Mouse (Mus musculus) embryonic facial prominence, embryonic 12.5 days (tissue): ENCODE results near the gene Gm45021. TPM values are rescaled to one million over a fixed set of nuclear protein-coding genes. Genes with fewer than 3 reads are reported as not detected.

Experiments used
- ATAC-seq: fragments of 200-750 bp; cut with Nextera tagmentation; 2 replicates; pipeline ENCODE4 v1.8.0; 2017; ENCODE audit not compliant: insufficient number of reproducible peaks, insufficient read depth, low FRiP score, low TSS enrichment
- H3K27ac ChIP-seq: fragments of 300-500 bp; sonication (generic); 2 replicates; pipeline ENCODE4 v1.5.1; 2016; ENCODE audit warnings: mild to moderate bottlenecking
- H3K27me3 ChIP-seq: fragments of 300-500 bp; sonication (generic); 2 replicates; pipeline ENCODE4 v1.6.1; 2016; ENCODE audit warnings: mild to moderate bottlenecking, moderate library complexity
- H3K36me3 ChIP-seq: fragments of 300-500 bp; sonication (generic); 2 replicates; pipeline ENCODE4 v1.6.1; 2016; ENCODE audit warnings: mild to moderate bottlenecking
- H3K4me1 ChIP-seq: fragments of 300-500 bp; sonication (generic); 2 replicates; pipeline ENCODE4 v1.6.1; 2016
- H3K4me2 ChIP-seq: fragments of 300-500 bp; sonication (generic); replicated peaks from 2 replicates; pipeline ENCODE4 v1.6.1; 2016; ENCODE audit warnings: mild to moderate bottlenecking, moderate library complexity
- H3K4me3 ChIP-seq: fragments of 300-500 bp; sonication (generic); 2 replicates; pipeline ENCODE4 v1.5.1; 2016; ENCODE audit warnings: mild to moderate bottlenecking
- H3K9ac ChIP-seq: fragments of 300-500 bp; sonication (generic); 2 replicates; pipeline ENCODE4 v1.6.1; 2016; ENCODE audit warnings: mild to moderate bottlenecking, moderate library complexity
- H3K9me3 ChIP-seq: fragments of 300-500 bp; sonication (generic); 2 replicates; pipeline ENCODE4 v1.6.1; 2016; ENCODE audit warnings: mild to moderate bottlenecking, moderate library complexity
- WGBS: fragments of 180-500 bp; shearing (Covaris S2); methylation state at CpG from one replicate; pipeline ENCODE4 v1.1.7; 2016; 5-methylcytosine and 5-hydroxymethylcytosine counted together
- polyA plus RNA-seq: library from polyadenylated mRNA; unstranded; fragments of >200 nt; fragmentation: Nextera tagmentation; extraction: Ambion mirVana; gene quantifications from 2 replicates; pipeline ENCODE4 v1.2.1, GENCODE M21; 2016

The Gm45021 gene
- polyA plus RNA-seq = not detected in 2 replicates

GRCm38 (mm10) chr6:48589194-48589750 lies at the start of gene Gm45021:
Gene Gm45021, plus strand, starts transcription at chr6:48589610.
- Histone ChIP-seq H3K9ac (no peak within 1 kb of the TSS), H3K27ac (peak within 1 kb of the TSS; percentile 65), H3K9me3 (no peaks in the 10 kb centered on the region), H3K4me3 (no peak within 1 kb of the TSS), H3K4me1 (peaks cover 13% of the 10 kb centered on the region), H3K4me2 (no peak within 1 kb of the TSS), H3K27me3 (no peaks in the 10 kb centered on the region), H3K36me3 (no peaks in the 10 kb centered on the region)
- 27% methylated on average over 6 of the region's 6 CpGs for WGBS
- no peak for ATAC-seq

- Histone ChIP-seq H3K27ac (no peak overlapping the region), H3K4me3 (no peak overlapping the region), H3K27me3 (no peaks in the 10 kb centered on the region), H3K9me3 (no peaks in the 10 kb centered on the region), H3K4me1 (peaks cover 26% of the 10 kb centered on the region), H3K36me3 (no peaks in the 10 kb centered on the region), H3K9ac (no peak overlapping the region), H3K4me2 (no peak overlapping the region)
- 64% methylated on average over 5 of the region's 5 CpGs for WGBS
- ATAC-seq = no peak
These were observed 49.5 kb upstream of the Gm45021 start for GRCm38 (mm10) chr6:48539860-48540259.

- H3K4me3 ChIP-seq = no peak overlapping the region
- peaks cover 26% of the 10 kb centered on the region for H3K4me1 ChIP-seq
- ATAC-seq = no peak
- no peaks in the 10 kb centered on the region for H3K36me3 ChIP-seq
- H3K27ac ChIP-seq = no peak overlapping the region
- no peaks in the 10 kb centered on the region for H3K27me3 ChIP-seq
- H3K9ac ChIP-seq = no peak overlapping the region
- no peaks in the 10 kb centered on the region for H3K9me3 ChIP-seq
- WGBS = 60% methylated on average over 3 of the region's 3 CpGs
- H3K4me2 ChIP-seq = no peak overlapping the region
These were observed 48.7 kb upstream of the Gm45021 start for GRCm38 (mm10) chr6:48540721-48541120.

DNA sequence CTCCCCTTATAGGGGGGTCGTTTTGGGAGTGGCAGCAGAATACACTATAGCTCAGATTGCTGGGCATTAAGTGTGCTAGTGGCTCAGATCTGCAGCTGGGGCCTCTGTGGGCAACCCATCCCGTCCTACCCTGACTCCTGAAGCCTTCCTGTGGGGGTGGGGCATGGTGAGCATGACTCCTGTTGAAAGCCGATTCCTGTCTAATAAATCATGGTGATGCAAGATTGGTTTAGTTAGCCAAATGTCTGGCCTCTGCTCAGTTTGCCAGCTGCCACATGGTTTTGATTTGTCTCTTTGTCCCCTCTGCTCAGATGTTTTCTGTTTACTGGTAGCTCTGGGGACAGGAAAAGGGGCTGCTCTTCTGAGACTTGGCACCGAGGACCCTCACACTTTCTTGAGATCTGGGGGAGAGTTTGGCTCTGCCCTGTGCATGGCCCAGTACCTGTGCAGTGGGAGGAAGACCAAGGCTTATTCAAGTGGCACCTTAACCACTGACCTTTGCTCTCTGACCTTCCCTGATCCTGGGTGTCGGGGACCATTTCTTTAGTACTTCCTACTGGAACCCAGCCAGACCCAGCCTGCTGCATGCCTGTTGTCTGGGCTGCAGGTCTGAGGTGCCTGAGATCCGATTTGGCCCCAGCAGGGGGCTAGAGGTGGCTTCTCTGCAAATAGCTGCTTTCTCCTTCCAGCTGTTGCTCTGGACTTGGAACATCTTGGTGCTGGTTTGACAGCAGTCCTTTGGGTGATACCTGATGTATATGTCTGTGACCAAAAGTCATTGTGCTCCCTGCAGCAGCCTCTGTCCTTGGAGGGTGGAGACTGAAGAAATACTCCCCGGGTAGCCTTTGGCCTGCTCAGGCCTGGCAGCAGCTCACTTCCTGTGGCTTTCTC lies 47.6 kb upstream of the Gm45021 start:
- no peak for ATAC-seq
- Histone ChIP-seq H3K4me2 (no peak overlapping the region), H3K27me3 (no peaks in the 10 kb centered on the region), H3K4me1 (peaks cover 24% of the 10 kb centered on the region), H3K9me3 (no peaks in the 10 kb centered on the region), H3K9ac (no peak overlapping the region), H3K27ac (peak overlapping the region; percentile 12), H3K36me3 (no peaks in the 10 kb centered on the region), H3K4me3 (no peak overlapping the region)
- 26% methylated on average over 7 of the region's 7 CpGs for WGBS

DNA sequence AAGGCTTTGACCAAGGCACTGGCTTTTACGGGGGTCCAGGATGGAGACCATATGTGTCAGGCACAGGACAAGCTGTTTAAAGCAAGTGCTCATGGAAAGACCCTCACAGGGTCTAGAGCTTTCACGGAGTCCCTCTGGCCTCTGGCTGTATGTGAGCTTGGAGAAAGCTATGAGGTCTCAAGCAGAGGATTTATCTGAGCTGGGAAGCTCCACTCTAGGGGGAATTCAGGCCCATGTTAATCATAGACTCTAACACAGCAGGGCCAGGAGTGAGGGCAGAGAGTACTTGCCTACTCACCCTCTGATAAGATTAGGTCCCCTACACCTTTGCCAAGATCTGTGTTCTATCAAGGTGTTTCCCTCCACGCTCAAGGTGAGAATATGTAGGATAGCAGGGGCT lies 46.8 kb upstream of the Gm45021 start:
- Histone ChIP-seq H3K27ac (0 out of 2 replicates have a peak overlapping the region, but pooled peaks have one; percentile 12), H3K4me3 (no peak overlapping the region), H3K4me1 (peaks cover 19% of the 10 kb centered on the region), H3K4me2 (no peak overlapping the region), H3K9me3 (no peaks in the 10 kb centered on the region), H3K9ac (no peak overlapping the region), H3K27me3 (no peaks in the 10 kb centered on the region), H3K36me3 (no peaks in the 10 kb centered on the region)
- WGBS = 76% methylated on average over 3 of the region's 3 CpGs
- no peak for ATAC-seq

- WGBS = 77% methylated on average over 5 of the region's 5 CpGs
- H3K4me1 ChIP-seq = peaks cover 15% of the 10 kb centered on the region
- no peaks in the 10 kb centered on the region for H3K36me3 ChIP-seq
- H3K4me3 ChIP-seq = no peak overlapping the region
- no peaks in the 10 kb centered on the region for H3K27me3 ChIP-seq
- H3K27ac ChIP-seq = no peak overlapping the region
- no peak overlapping the region for H3K4me2 ChIP-seq
- H3K9me3 ChIP-seq = no peaks in the 10 kb centered on the region
- no peak for ATAC-seq
- H3K9ac ChIP-seq = no peak overlapping the region
These were observed 44.2 kb upstream of the Gm45021 start for GRCm38 (mm10) chr6:48545251-48545650.

DNA sequence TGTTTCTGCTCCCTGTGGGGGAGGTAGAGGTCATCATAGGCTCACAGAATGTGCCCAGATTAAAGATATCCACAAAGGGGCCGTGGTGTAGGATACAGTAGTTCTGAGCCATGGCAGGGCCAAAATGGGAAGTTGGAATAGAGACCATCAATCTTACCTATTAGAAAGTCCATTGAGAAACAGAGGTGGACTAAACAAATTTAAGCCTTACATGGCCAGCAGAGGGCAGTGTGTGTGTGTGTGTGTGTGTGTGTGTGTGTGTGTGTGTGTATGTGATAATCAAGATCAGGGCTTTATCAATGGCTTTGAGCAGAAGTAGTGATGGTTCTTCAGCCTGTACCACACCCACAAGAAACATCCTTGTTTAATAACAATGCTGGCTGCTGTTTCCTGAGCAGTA lies 43.1 kb upstream of the Gm45021 start:
- no peaks in the 10 kb centered on the region for H3K27me3 ChIP-seq
- H3K9ac ChIP-seq = no peak overlapping the region
- ATAC-seq = no peak
- H3K27ac ChIP-seq = no peak overlapping the region
- 49% methylated on average over 1 of the region's 1 CpGs for WGBS
- no peaks in the 10 kb centered on the region for H3K9me3 ChIP-seq
- no peaks in the 10 kb centered on the region for H3K36me3 ChIP-seq
- H3K4me1 ChIP-seq = peaks cover 11% of the 10 kb centered on the region
- no peak overlapping the region for H3K4me3 ChIP-seq
- H3K4me2 ChIP-seq = no peak overlapping the region

DNA sequence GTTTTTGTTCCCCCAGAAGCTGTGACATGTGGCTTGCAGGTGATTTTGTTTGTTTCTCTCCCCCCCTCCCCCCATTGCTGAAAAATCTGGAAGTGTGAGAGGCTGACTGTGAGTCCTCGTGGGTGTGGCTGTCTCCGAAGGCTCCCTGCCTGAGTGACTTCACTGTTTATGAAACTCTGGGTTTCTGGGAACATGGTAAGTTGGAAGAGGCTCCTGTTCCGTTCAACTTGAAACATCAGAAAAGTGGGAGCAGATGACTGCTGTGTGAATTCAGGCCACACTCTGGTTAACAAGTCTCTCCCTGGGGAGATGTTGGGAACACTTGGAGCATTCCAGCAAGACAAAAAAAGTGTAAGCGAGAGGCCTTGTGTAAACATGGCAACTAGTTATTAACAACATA lies 42.6 kb upstream of the Gm45021 start:
- H3K4me2 ChIP-seq = no peak overlapping the region
- no peaks in the 10 kb centered on the region for H3K27me3 ChIP-seq
- H3K36me3 ChIP-seq = no peaks in the 10 kb centered on the region
- peaks cover 6% of the 10 kb centered on the region for H3K4me1 ChIP-seq
- H3K27ac ChIP-seq = no peak overlapping the region
- no peak for ATAC-seq
- H3K9me3 ChIP-seq = no peaks in the 10 kb centered on the region
- no peak overlapping the region for H3K9ac ChIP-seq
- WGBS = 33% methylated on average over 4 of the region's 4 CpGs
- H3K4me3 ChIP-seq = no peak overlapping the region

- Histone ChIP-seq H3K4me2 (no peak overlapping the region), H3K9me3 (no peaks in the 10 kb centered on the region), H3K9ac (no peak overlapping the region), H3K36me3 (no peaks in the 10 kb centered on the region), H3K4me1 (no peaks in the 10 kb centered on the region), H3K27ac (no peak overlapping the region), H3K4me3 (no peak overlapping the region), H3K27me3 (no peaks in the 10 kb centered on the region)
- 88% methylated on average over 6 of the region's 6 CpGs for WGBS
- ATAC-seq = no peak
These were observed 41.1 kb upstream of the Gm45021 start for GRCm38 (mm10) chr6:48548314-48548713.

- ATAC-seq = no peak
- Histone ChIP-seq H3K27ac (no peak overlapping the region), H3K27me3 (no peaks in the 10 kb centered on the region), H3K9ac (no peak overlapping the region), H3K4me3 (no peak overlapping the region), H3K4me2 (no peak overlapping the region), H3K4me1 (peaks cover 11% of the 10 kb centered on the region), H3K36me3 (no peaks in the 10 kb centered on the region), H3K9me3 (no peaks in the 10 kb centered on the region)
- WGBS = 59% methylated on average over 4 of the region's 4 CpGs
These were observed 36.5 kb upstream of the Gm45021 start for GRCm38 (mm10) chr6:48552918-48553317.

DNA sequence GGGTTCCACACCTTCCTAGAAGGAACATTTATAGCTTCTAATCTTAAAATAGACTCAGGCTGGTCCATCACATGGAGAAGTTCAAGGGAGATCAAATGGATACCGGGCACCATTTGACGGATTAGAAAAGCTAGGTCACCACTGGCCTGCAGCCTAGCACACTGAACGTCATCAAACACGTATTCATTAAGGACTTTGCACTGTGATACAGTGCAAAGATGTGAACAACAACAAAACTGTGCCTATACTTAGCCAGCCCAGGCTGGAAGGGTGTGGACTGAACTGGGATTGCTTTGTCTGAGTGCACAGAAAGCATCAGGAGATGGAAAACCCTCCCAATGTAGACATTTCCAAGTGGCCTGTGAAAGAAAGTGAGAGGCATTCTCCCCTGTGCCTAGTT lies 35.6 kb upstream of the Gm45021 start:
- peaks cover 11% of the 10 kb centered on the region for H3K4me1 ChIP-seq
- 90% methylated on average over 4 of the region's 4 CpGs for WGBS
- no peaks in the 10 kb centered on the region for H3K9me3 ChIP-seq
- no peaks in the 10 kb centered on the region for H3K36me3 ChIP-seq
- H3K27me3 ChIP-seq = no peaks in the 10 kb centered on the region
- peak overlapping the region; percentile 97 for H3K27ac ChIP-seq
- peak overlapping the region; percentile 66 for H3K9ac ChIP-seq
- ATAC-seq = no peak
- peak overlapping the region; percentile 71 for H3K4me2 ChIP-seq
- H3K4me3 ChIP-seq = peak overlapping the region; percentile 45
